Mouse (Mus musculus) liver, embryonic 13.5 days (tissue): ENCODE measurements around the gene Thsd7b. TPM values are rescaled to one million over a fixed set of nuclear protein-coding genes. Genes with fewer than 3 reads are reported as not detected.

Experiments used
- ATAC-seq: fragments of 200-750 bp; cut with Nextera tagmentation; 2 replicates; pipeline ENCODE4 v1.8.0; 2017; ENCODE audit warnings: low read depth, mild to moderate bottlenecking, moderate number of reproducible peaks, moderate library complexity
- DNase-seq: peaks from one replicate; pipeline ENCODE4 v3.0.0; 2022
- H3K27ac ChIP-seq: fragments of 300-500 bp; sonication (generic); 2 replicates; pipeline ENCODE4 v1.5.1; 2015; ENCODE audit warnings: moderate library complexity, mild to moderate bottlenecking, inconsistent platforms
- H3K27me3 ChIP-seq: fragments of 300-500 bp; sonication (generic); 2 replicates; pipeline ENCODE4 v1.6.1; 2015; ENCODE audit warnings: mild to moderate bottlenecking, inconsistent platforms
- H3K36me3 ChIP-seq: fragments of 300-500 bp; sonication (generic); 2 replicates; pipeline ENCODE4 v1.6.1; 2015; ENCODE audit warnings: mild to moderate bottlenecking, inconsistent platforms
- H3K4me1 ChIP-seq: fragments of 300-500 bp; sonication (generic); replicated peaks from 2 replicates; pipeline ENCODE4 v1.6.1; 2015; ENCODE audit warnings: inconsistent platforms
- H3K4me2 ChIP-seq: fragments of 300-500 bp; sonication (generic); 2 replicates; pipeline ENCODE4 v1.6.1; 2015; ENCODE audit warnings: inconsistent platforms, mild to moderate bottlenecking, moderate library complexity
- H3K4me3 ChIP-seq: fragments of 300-500 bp; sonication (generic); replicated peaks from 2 replicates; pipeline ENCODE4 v1.5.1; 2015; ENCODE audit warnings: mild to moderate bottlenecking, inconsistent platforms
- H3K9ac ChIP-seq: fragments of 300-500 bp; sonication (generic); 2 replicates; pipeline ENCODE4 v1.6.1; 2015; ENCODE audit warnings: mild to moderate bottlenecking, inconsistent platforms
- H3K9me3 ChIP-seq: fragments of 300-500 bp; sonication (generic); replicated peaks from 2 replicates; pipeline ENCODE4 v1.6.1; 2016; ENCODE audit warnings: inconsistent platforms
- WGBS: fragments of 180-500 bp; shearing (Covaris S2); methylation state at CpG from one replicate; pipeline ENCODE4 v1.1.7; 2015; ENCODE audit not compliant: insufficient replicate concordance; 5-methylcytosine and 5-hydroxymethylcytosine counted together
- polyA plus RNA-seq: library from polyadenylated mRNA; unstranded; fragments of >200 nt; fragmentation: Nextera tagmentation; extraction: Ambion mirVana; gene quantifications from 2 replicates; pipeline ENCODE4 v1.2.1, GENCODE M21; 2015

The Thsd7b gene
- polyA plus RNA-seq, 1 experiment from 2014 or later: 0.24 TPM

DNA sequence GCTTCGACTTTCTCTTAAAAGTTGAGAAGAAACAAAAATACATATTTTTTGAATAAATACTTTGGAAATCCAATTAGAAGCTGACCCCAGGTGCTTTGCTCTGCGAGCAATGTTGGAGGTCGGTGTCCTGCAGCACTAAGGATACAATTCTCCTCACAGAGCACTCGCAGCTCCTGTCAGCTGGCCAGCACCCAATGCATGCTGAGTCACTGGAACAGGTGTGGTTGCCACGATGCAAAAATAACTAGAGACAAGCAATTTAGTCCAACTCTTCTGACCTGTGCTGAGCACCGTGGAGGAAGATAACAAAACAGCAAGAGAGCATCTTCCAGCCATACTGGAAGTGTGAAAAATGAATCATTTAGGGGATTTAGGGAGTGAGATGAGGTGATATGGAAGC lies 594.6 kb downstream of the Thsd7b start:
- no peaks in the 10 kb centered on the region for H3K36me3 ChIP-seq
- ATAC-seq (no peak), DNase-seq (no peak)
- no peaks in the 10 kb centered on the region for H3K4me1 ChIP-seq
- H3K27ac ChIP-seq: no peak overlapping the region
- WGBS: 61% methylated on average over 6 of the region's 6 CpGs
- H3K4me2 ChIP-seq: no peak overlapping the region
- H3K9ac ChIP-seq: no peak overlapping the region
- no peak overlapping the region for H3K4me3 ChIP-seq
- no peaks in the 10 kb centered on the region for H3K27me3 ChIP-seq
- H3K9me3 ChIP-seq: no peaks in the 10 kb centered on the region

DNA sequence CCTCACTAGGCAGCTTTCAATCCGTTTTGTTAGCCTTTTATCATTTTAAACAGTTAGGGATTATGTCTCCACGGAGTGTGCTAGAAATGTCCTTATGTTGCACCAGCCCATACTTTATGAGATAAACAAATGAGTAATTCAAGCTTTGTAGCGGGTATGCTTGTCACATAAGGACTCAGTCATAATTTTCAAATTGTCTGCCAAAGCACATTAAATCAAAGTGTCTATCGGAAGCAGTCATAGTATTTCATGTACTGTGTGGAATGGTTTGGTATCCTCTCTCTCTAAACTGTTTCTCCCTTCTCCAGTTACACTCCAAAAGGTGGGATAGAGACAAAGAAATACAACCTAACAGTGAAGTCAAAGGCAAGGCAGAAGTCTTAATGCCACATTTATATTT lies 601.3 kb downstream of the Thsd7b start:
- no peak overlapping the region for H3K4me2 ChIP-seq
- no peaks in the 10 kb centered on the region for H3K36me3 ChIP-seq
- WGBS: 54% methylated on average over 4 of the region's 4 CpGs
- no peaks in the 10 kb centered on the region for H3K27me3 ChIP-seq
- no peak overlapping the region for H3K4me3 ChIP-seq
- DNase-seq (no peak), ATAC-seq (no peak)
- no peaks in the 10 kb centered on the region for H3K4me1 ChIP-seq
- no peak overlapping the region for H3K9ac ChIP-seq
- no peak overlapping the region for H3K27ac ChIP-seq
- no peaks in the 10 kb centered on the region for H3K9me3 ChIP-seq

DNA sequence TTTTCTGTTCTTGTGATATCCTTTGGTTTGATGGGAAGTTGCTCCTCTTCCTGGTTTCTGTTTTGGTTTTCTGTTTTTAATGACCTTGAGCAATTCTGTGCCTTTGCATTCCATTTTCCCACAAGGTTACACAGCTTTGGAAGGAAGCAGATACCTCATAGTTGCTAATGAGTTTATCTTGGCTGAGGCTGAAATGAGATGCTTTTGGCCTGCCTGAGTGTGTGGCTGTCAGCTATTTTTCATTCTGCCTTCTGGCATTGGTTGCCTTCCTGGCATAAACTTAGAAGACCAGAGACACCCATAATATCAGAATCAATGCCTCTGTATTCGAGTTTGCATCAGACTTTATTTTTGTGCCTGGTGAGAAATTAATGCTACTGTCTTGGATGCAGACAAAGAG lies 614.8 kb downstream of the Thsd7b start:
- no peak overlapping the region for H3K4me3 ChIP-seq
- WGBS: 28% methylated on average over 1 of the region's 1 CpGs

GRCm38 (mm10) chr1:129898121-129898520 lies 625.0 kb downstream of the Thsd7b start:
- no peak overlapping the region for H3K4me2 ChIP-seq
- H3K9me3 ChIP-seq: no peaks in the 10 kb centered on the region
- no peaks in the 10 kb centered on the region for H3K27me3 ChIP-seq
- DNase-seq (no peak), ATAC-seq (no peak)
- no peaks in the 10 kb centered on the region for H3K4me1 ChIP-seq
- H3K4me3 ChIP-seq: no peak overlapping the region
- H3K36me3 ChIP-seq: no peaks in the 10 kb centered on the region
- no peak overlapping the region for H3K9ac ChIP-seq
- 57% methylated on average over 5 of the region's 5 CpGs for WGBS
- H3K27ac ChIP-seq: no peak overlapping the region

More for the DNA sequence above, 614.8 kb downstream of the Thsd7b start:
- H3K36me3 ChIP-seq: no peaks in the 10 kb centered on the region
- ATAC-seq (no peak), DNase-seq (no peak)
- H3K4me1 ChIP-seq: no peaks in the 10 kb centered on the region
- H3K9me3 ChIP-seq: no peaks in the 10 kb centered on the region
- H3K4me2 ChIP-seq: no peak overlapping the region
- H3K27ac ChIP-seq: no peak overlapping the region
- H3K9ac ChIP-seq: no peak overlapping the region
- H3K27me3 ChIP-seq: no peaks in the 10 kb centered on the region

GRCm38 (mm10) chr1:129915484-129915883 lies 642.4 kb downstream of the Thsd7b start:
- H3K4me1 ChIP-seq: no peaks in the 10 kb centered on the region
- DNase-seq: no peak
- WGBS: 45% methylated on average over 4 of the region's 4 CpGs
- ATAC-seq: no peak
- H3K27me3 ChIP-seq: no peaks in the 10 kb centered on the region
- H3K4me2 ChIP-seq: no peak overlapping the region
- no peak overlapping the region for H3K9ac ChIP-seq
- no peaks in the 10 kb centered on the region for H3K9me3 ChIP-seq
- no peak overlapping the region for H3K27ac ChIP-seq
- no peaks in the 10 kb centered on the region for H3K36me3 ChIP-seq
- H3K4me3 ChIP-seq: no peak overlapping the region

DNA sequence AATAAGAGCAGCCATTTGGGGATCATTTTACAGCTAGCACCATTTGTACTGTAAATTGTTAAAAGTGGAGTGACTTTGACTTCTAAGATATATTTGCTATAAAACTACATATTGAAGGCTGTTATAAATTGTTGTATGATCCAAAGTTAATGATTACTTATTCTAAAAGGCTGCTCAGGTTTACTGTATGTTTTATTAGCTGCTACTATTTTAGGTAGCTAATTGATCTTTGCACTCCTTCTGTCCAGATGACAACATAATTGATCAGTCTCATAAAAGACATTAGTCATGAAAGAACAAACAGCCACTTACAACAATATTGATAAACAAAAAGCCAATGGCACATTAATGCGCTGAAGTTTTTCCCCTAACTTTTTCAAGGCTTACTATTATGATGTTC lies 644.5 kb downstream of the Thsd7b start:
- DNase-seq: no peak
- H3K4me2 ChIP-seq: no peak overlapping the region
- no peaks in the 10 kb centered on the region for H3K36me3 ChIP-seq
- H3K9me3 ChIP-seq: no peaks in the 10 kb centered on the region
- H3K4me1 ChIP-seq: no peaks in the 10 kb centered on the region
- ATAC-seq: no peak
- no peaks in the 10 kb centered on the region for H3K27me3 ChIP-seq
- no peak overlapping the region for H3K9ac ChIP-seq
- WGBS: 76% methylated on average over 1 of the region's 1 CpGs
- H3K27ac ChIP-seq: no peak overlapping the region
- H3K4me3 ChIP-seq: no peak overlapping the region

DNA sequence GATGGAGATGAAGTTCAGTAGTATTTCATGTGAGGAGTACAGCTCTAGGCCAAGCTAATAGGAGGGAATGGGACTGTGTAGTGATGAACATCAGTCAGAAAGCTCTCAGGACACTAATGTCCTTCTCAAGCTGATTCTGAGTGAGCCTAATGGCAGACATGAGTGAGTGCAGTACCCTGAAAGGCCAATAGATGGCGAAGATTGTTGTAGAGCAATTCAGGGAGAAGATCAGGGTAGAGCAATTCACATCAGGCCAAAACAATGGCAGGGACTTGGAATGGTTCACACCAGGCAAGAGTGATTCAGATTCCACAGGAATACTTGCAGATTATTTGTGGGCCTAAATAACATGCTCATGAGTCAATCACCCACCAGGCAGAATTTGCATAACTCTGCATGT lies 646.3 kb downstream of the Thsd7b start:
- Histone ChIP-seq H3K4me3 (no peak overlapping the region), H3K9me3 (no peaks in the 10 kb centered on the region), H3K9ac (no peak overlapping the region), H3K36me3 (no peaks in the 10 kb centered on the region), H3K27ac (no peak overlapping the region), H3K27me3 (no peaks in the 10 kb centered on the region), H3K4me2 (no peak overlapping the region), H3K4me1 (no peaks in the 10 kb centered on the region)
- ATAC-seq (no peak), DNase-seq (peak; percentile 17)
- WGBS: 11% methylated on average over 1 of the region's 1 CpGs

DNA sequence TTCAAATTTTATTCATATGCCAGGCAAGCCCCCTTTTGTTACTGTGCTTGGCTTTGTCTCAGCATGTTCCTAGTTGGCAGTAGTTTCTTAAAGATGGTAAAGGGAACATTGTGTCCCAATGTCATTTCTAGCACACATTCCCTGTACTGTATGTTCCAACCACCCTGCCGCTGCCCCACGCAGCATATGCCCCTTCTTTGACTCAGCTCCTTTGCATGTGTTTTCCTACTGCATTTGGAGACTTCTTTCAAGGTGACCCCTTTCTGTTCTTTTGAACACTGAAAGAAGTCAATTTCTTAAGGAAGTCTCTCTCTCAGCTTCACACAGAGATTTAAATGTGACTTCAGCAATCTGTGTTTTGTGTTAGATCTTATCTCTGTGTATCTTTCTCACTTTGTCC lies 657.9 kb downstream of the Thsd7b start:
- H3K4me2 ChIP-seq: no peak overlapping the region
- no peak overlapping the region for H3K9ac ChIP-seq
- WGBS: 79% methylated on average over 2 of the region's 2 CpGs
- no peaks in the 10 kb centered on the region for H3K27me3 ChIP-seq
- no peak for DNase-seq
- no peaks in the 10 kb centered on the region for H3K36me3 ChIP-seq
- no peaks in the 10 kb centered on the region for H3K4me1 ChIP-seq
- H3K4me3 ChIP-seq: no peak overlapping the region
- no peaks in the 10 kb centered on the region for H3K9me3 ChIP-seq
- no peak for ATAC-seq
- no peak overlapping the region for H3K27ac ChIP-seq

- WGBS: 63% methylated on average over 9 of the region's 9 CpGs
- Histone ChIP-seq H3K27ac (no peak overlapping the region), H3K4me2 (no peak overlapping the region), H3K27me3 (no peaks in the 10 kb centered on the region), H3K9me3 (no peaks in the 10 kb centered on the region), H3K9ac (no peak overlapping the region), H3K36me3 (no peaks in the 10 kb centered on the region), H3K4me3 (no peak overlapping the region), H3K4me1 (peaks cover 5% of the 10 kb centered on the region; the same call in 1 of the 2 replicates)
- no peak for ATAC-seq
- DNase-seq: no peak
Measured at GRCm38 (mm10) chr1:129943116-129943515, 670.0 kb downstream of the Thsd7b start.

DNA sequence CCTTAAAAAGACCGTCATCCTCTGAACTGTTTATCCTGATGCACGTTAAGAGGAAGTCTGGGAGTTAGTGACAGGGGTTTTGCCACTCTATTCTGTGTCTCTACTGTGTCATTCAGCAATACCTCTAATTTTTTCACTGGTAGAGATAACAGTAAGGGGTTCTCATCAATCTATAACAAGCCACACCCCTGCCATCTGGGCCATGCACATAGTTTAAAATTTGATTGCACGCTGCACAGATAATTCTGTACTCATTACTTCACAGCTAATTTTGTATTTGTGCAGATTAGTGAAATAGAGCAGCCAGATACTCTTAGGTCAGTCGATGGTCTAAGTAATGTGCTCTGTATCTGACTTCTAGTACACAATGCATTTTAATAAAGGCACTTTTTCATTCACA lies 673.9 kb downstream of the Thsd7b start:
- peaks cover 5% of the 10 kb centered on the region; the same call in 1 of the 2 replicates for H3K4me1 ChIP-seq
- no peaks in the 10 kb centered on the region for H3K36me3 ChIP-seq
- no peak overlapping the region for H3K27ac ChIP-seq
- H3K9me3 ChIP-seq: no peaks in the 10 kb centered on the region
- no peak overlapping the region for H3K9ac ChIP-seq
- no peak overlapping the region for H3K4me2 ChIP-seq
- H3K4me3 ChIP-seq: no peak overlapping the region
- peak; percentile 80 for ATAC-seq
- H3K27me3 ChIP-seq: no peaks in the 10 kb centered on the region
- peak; percentile 22 for DNase-seq
- 26% methylated on average over 4 of the region's 4 CpGs for WGBS

- Histone ChIP-seq H3K27ac (no peak overlapping the region), H3K9ac (no peak overlapping the region), H3K4me1 (peaks cover 46% of the 10 kb centered on the region), H3K9me3 (no peaks in the 10 kb centered on the region), H3K27me3 (no peaks in the 10 kb centered on the region), H3K4me2 (no peak overlapping the region), H3K4me3 (no peak overlapping the region), H3K36me3 (no peaks in the 10 kb centered on the region)
- 77% methylated on average over 1 of the region's 1 CpGs for WGBS
- DNase-seq (no peak), ATAC-seq (no peak)
Measured at GRCm38 (mm10) chr1:129955478-129955877, 682.4 kb downstream of the Thsd7b start.

- ATAC-seq (peak; percentile 95), DNase-seq (peak; percentile 74)
- peak overlapping the region; percentile 87 for H3K27ac ChIP-seq
- H3K4me1 ChIP-seq: peaks cover 46% of the 10 kb centered on the region
- no peaks in the 10 kb centered on the region for H3K36me3 ChIP-seq
- peak overlapping the region; percentile 55 for H3K4me2 ChIP-seq
- H3K9me3 ChIP-seq: no peaks in the 10 kb centered on the region
- peak overlapping the region; percentile 20 for H3K4me3 ChIP-seq
- H3K27me3 ChIP-seq: no peaks in the 10 kb centered on the region
- H3K9ac ChIP-seq: peak overlapping the region; percentile 34; the same call in 1 of the 2 replicates
- WGBS: 18% methylated on average over 4 of the region's 4 CpGs
Measured at GRCm38 (mm10) chr1:129956625-129957024, 683.5 kb downstream of the Thsd7b start.
